Mouse (Mus musculus) liver, embryonic 14.5 days (tissue): ENCODE measurements at regions not wholly inside any gene's neighbourhood (a gene's known extent, or its start where the extent isn't known, plus 50 kb on each side); places are given as distances from the start of the nearest gene placed in this dataset.

Source experiments
- CTCF ChIP-seq: IDR thresholded peaks from 2 replicates; pipeline ENCODE4 v1.5.1; 2016; ENCODE audit warnings: antibody characterized with exemption, low read depth, control low read depth
- EP300 ChIP-seq: IDR thresholded peaks from 2 replicates; pipeline ENCODE4 v1.6.1; 2016; ENCODE audit warnings: antibody characterized with exemption, low read depth

- TF ChIP-seq CTCF (no peak), EP300 (no peak)
Observed at GRCm38 (mm10) chr6:99889055-99889454, 162.9 kb upstream of the Prok2 start.
